Mouse (Mus musculus): ENCODE data around the gene Rprd2. TPM values are rescaled to one million over a fixed set of nuclear protein-coding genes. Genes with fewer than 3 reads are reported as not detected.

Gene Rprd2
- polyA plus RNA-seq, 1 experiment = 8.5 TPM

DNA sequence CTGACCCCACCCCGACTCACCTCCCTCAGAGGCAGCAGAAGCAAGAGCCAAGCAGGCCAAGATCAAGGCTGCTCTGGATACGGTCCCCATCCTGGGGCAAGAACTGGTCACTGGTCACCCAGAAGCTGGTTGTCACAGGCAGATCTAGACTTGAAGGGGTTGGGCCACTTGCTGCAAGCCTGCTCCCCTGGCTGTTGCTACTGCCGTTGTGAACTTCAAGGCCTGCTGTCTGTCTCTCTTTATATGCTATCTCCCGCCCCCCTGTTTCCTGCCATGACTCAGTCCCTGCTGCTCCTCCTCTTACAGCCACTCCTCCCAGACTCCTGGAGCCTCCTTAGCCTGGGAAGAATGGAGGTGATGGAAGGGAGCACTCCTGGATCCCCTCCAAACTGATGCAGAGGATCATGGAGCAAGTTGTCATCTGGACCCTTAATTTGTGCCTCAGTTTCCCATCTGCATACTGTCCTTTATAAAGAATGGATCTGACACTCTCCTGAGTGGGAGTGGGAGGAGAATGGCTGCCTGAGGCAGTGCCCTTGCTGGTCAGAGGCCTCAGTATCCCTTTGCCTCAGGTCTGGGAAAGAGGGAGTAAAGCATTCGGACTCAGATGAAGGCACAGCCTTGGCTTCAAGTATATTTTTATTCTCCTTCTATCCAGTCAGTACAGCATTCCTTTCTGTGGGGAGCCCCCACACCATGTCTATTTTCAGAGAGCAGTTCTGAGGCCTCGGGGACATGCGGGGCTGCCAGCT is 79.1 kb downstream of the Rprd2 start, which contains the start of gene Ecm1:
Ecm1 (minus strand) TSS at position 217 of the 752 bp plus-strand sequence.
- H3K36me3 ChIP-seq (ENCODE audit: control insufficient read depth, insufficient read depth) = peaks cover 27% of the 10 kb centered on the region
- peak within 1 kb of the TSS; percentile 22 for H3K4me3 ChIP-seq
- H3K27me3 ChIP-seq (ENCODE audit: control insufficient read depth, insufficient read depth, insufficient read length) = no peaks in the 10 kb centered on the region
- no peak within 1 kb of the TSS for H3ac ChIP-seq (ENCODE audit: control insufficient read depth, insufficient read length)
- H3K79me2 ChIP-seq (ENCODE audit: control insufficient read depth, insufficient read depth) = no peaks in the 10 kb centered on the region
- no peak for TF ChIP-seq CEBPB (IDR thresholded peaks at IDR 0.05; ENCODE audit: insufficient read depth, poor library complexity, severe bottlenecking)
- peak; percentile 99 for TF ChIP-seq POLR2AphosphoS2 (IDR thresholded peaks at IDR 0.05; ENCODE audit: insufficient read length, low read depth)
- peak; percentile 97 for TF ChIP-seq POLR2A (IDR thresholded peaks at IDR 0.05; ENCODE audit: insufficient read length, low read depth)
- no peak for TF ChIP-seq MYOG (IDR thresholded peaks at IDR 0.05; ENCODE audit: control insufficient read depth in 1 of 3, insufficient read depth in 1 of 3, insufficient read length in 2 of 3, low read depth in 2 of 3)
- TF ChIP-seq SRF (IDR thresholded peaks at IDR 0.05; ENCODE audit: control insufficient read depth, insufficient read length, low read depth) = no peak
- TF ChIP-seq MAX (IDR thresholded peaks at IDR 0.05; ENCODE audit: low read depth) = no peak
- TF ChIP-seq TCF12 (IDR thresholded peaks at IDR 0.05; ENCODE audit: insufficient read depth, poor library complexity, severe bottlenecking) = no peak
- no peak for TF ChIP-seq E2F4 (IDR thresholded peaks at IDR 0.05; ENCODE audit: insufficient read depth)
- no peak for TF ChIP-seq TCF3 (IDR thresholded peaks at IDR 0.05; ENCODE audit: insufficient read length, low read depth)
- TF ChIP-seq REST (IDR thresholded peaks at IDR 0.05; ENCODE audit: insufficient read depth, insufficient read length) = no peak
- peak in 1 of 3 experiments; percentile 22 for TF ChIP-seq MYOD1 (IDR thresholded peaks at IDR 0.05; ENCODE audit: control insufficient read depth in 1 of 3, insufficient read length in 2 of 3, low read depth in 2 of 3)
- no peak for TF ChIP-seq USF1 (IDR thresholded peaks at IDR 0.05; ENCODE audit: low read depth)
- H3K4me2 ChIP-seq (ENCODE audit: low read depth) = peak within 1 kb of the TSS; percentile 80

DNA sequence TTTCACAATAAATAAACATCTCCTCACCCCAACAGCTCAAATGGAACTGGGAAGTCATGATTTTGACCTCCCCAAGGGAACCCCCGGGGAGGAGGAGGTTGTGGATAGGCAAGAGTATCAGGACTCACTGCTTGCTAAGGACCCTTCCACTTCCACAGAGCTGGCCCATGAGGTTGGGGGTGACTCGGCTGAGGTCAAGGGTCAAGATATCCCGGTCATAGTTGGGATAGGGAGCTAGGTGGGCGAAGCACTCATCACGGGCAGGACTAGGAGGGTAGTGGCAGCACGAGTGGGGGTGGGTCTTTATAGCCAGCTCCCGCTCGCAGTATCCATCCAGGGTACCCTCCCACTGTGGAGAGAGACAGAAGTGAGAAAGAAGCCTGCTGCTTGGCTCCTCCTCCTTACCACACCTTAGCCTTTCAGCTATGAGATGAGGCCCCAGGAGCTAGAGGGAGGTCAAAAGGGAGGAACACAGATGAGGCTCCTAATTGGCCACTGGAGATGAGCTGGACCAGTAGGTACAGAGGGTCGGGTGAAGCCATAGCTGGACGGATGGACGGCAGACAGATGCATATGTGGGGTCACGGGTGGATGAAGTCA is 83.5 kb downstream of the Rprd2 start:
- peaks cover 14% of the 10 kb centered on the region for H3K36me3 ChIP-seq (ENCODE audit: control insufficient read depth, insufficient read depth)
- peak overlapping the region; percentile 64 for H3K4me2 ChIP-seq (ENCODE audit: low read depth)
- H3K79me2 ChIP-seq (ENCODE audit: control insufficient read depth, insufficient read depth) = no peaks in the 10 kb centered on the region
- H3ac ChIP-seq (ENCODE audit: control insufficient read depth, insufficient read length) = no peak overlapping the region
- TF ChIP-seq MAX (IDR thresholded peaks at IDR 0.05; ENCODE audit: low read depth) = no peak
- H3K27me3 ChIP-seq (ENCODE audit: control insufficient read depth, insufficient read depth, insufficient read length) = no peaks in the 10 kb centered on the region
- H3K4me3 ChIP-seq = no peak overlapping the region

- TF ChIP-seq POLR2AphosphoS2 (IDR thresholded peaks at IDR 0.05; ENCODE audit: insufficient read length, low read depth) (peak; percentile 5), MYOG (IDR thresholded peaks at IDR 0.05; ENCODE audit: control insufficient read depth in 1 of 3, insufficient read depth in 1 of 3, insufficient read length in 2 of 3, low read depth in 2 of 3) (peak in 1 of 3 experiments; percentile 34), TCF12 (IDR thresholded peaks at IDR 0.05; ENCODE audit: insufficient read depth, poor library complexity, severe bottlenecking) (no peak), MYOD1 (IDR thresholded peaks at IDR 0.05; ENCODE audit: control insufficient read depth in 1 of 3, insufficient read length in 2 of 3, low read depth in 2 of 3) (peak in 1 of 3 experiments; percentile 64), CEBPB (IDR thresholded peaks at IDR 0.05; ENCODE audit: insufficient read depth, poor library complexity, severe bottlenecking) (no peak)
- Histone ChIP-seq H3K4me2 (ENCODE audit: low read depth) (peak overlapping the region; percentile 64), H3K36me3 (ENCODE audit: control insufficient read depth, insufficient read depth) (peaks cover 8% of the 10 kb centered on the region), H3K4me3 (no peak overlapping the region), H3ac (ENCODE audit: control insufficient read depth, insufficient read length) (no peak overlapping the region), H3K27me3 (ENCODE audit: control insufficient read depth, insufficient read depth, insufficient read length) (no peaks in the 10 kb centered on the region), H3K79me2 (ENCODE audit: control insufficient read depth, insufficient read depth) (no peaks in the 10 kb centered on the region)
These were observed 84.5 kb downstream of the Rprd2 start for GRCm38 (mm10) chr3:95734092-95734702.

- Histone ChIP-seq H3K4me2 (ENCODE audit: low read depth) (peak overlapping the region; percentile 39), H3K4me3 (no peak overlapping the region), H3K27me3 (ENCODE audit: control insufficient read depth, insufficient read depth, insufficient read length) (no peaks in the 10 kb centered on the region), H3K79me2 (ENCODE audit: control insufficient read depth, insufficient read depth) (no peaks in the 10 kb centered on the region), H3ac (ENCODE audit: control insufficient read depth, insufficient read length) (no peak overlapping the region), H3K36me3 (ENCODE audit: control insufficient read depth, insufficient read depth) (peaks cover 8% of the 10 kb centered on the region)
- no peak for TF ChIP-seq POLR2A (IDR thresholded peaks at IDR 0.05; ENCODE audit: insufficient read length, low read depth)
- no peak for TF ChIP-seq SRF (IDR thresholded peaks at IDR 0.05; ENCODE audit: control insufficient read depth, insufficient read length, low read depth)
- TF ChIP-seq MYOD1 (IDR thresholded peaks at IDR 0.05; ENCODE audit: control insufficient read depth in 1 of 3, insufficient read length in 2 of 3, low read depth in 2 of 3) = no peak
- TF ChIP-seq POLR2AphosphoS2 (IDR thresholded peaks at IDR 0.05; ENCODE audit: insufficient read length, low read depth) = no peak
- TF ChIP-seq TCF3 (IDR thresholded peaks at IDR 0.05; ENCODE audit: insufficient read length, low read depth) = no peak
- TF ChIP-seq E2F4 (IDR thresholded peaks at IDR 0.05; ENCODE audit: insufficient read depth) = no peak
- TF ChIP-seq MYOG (IDR thresholded peaks at IDR 0.05; ENCODE audit: control insufficient read depth in 1 of 3, insufficient read depth in 1 of 3, insufficient read length in 2 of 3, low read depth in 2 of 3) = no peak
- no peak for TF ChIP-seq MAX (IDR thresholded peaks at IDR 0.05; ENCODE audit: low read depth)
- TF ChIP-seq USF1 (IDR thresholded peaks at IDR 0.05; ENCODE audit: low read depth) = no peak
- no peak for TF ChIP-seq REST (IDR thresholded peaks at IDR 0.05; ENCODE audit: insufficient read depth, insufficient read length)
- no peak for TF ChIP-seq TCF12 (IDR thresholded peaks at IDR 0.05; ENCODE audit: insufficient read depth, poor library complexity, severe bottlenecking)
- TF ChIP-seq CEBPB (IDR thresholded peaks at IDR 0.05; ENCODE audit: insufficient read depth, poor library complexity, severe bottlenecking) = no peak
These were observed 85.7 kb downstream of the Rprd2 start for GRCm38 (mm10) chr3:95732744-95733521.
